Mouse (Mus musculus): ENCODE data around the gene Sub1.

Sub1 gene

DNA sequence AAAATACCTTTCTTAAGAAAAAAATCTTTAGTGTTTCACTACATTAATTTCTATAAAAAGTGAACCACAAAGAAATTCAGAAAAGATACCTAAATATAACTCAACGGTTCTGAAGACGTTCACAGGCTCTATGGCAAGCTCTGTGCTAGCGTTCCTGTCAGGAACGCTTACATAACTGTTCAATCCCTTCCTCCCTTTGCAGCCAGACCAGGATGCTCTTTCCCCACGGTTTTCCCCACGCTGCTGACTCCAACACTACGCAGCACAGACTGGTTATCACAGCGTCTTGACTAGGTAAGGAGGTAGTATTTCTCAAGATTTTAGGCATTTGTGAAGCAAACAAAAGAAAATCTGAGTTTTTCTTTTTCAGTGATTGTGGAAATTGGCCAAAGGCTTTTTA lies 15.3 kb downstream of the Sub1 start:
- in situ Hi-C loops (cut with MboI; ENCODE audit: low pct_unique_long_range_greater_than_20kb in 1 of 2, low sequenced_read_pairs in 2 of 2, unreplicated experiment in 1 of 2): no loop called here

DNA sequence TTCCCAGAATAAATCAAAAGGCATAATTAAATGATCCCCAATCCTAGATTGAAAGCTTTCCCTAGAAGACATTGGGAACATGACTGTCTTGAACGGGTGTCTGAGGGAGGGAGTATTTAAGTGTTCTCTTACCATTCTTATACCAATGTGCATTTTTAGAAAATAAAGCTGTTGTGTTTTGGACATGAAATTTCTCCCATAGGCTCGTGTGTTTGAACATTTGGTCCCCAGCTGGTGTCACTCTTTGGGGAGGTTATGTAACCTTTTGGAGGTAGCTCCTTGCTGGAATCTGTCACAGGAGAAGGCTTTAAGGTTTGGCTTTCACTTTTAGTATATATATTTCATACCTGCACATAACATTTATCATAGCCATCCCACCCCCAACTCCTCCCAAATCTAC lies 18.6 kb downstream of the Sub1 start:
- in situ Hi-C loops (cut with MboI; ENCODE audit: low pct_unique_long_range_greater_than_20kb in 1 of 2, low sequenced_read_pairs in 2 of 2, unreplicated experiment in 1 of 2): no loop called here

GRCm38 (mm10) chr15:11977071-11977470 lies 19.7 kb downstream of the Sub1 start:
- in situ Hi-C loops (cut with MboI; ENCODE audit: low pct_unique_long_range_greater_than_20kb in 1 of 2, low sequenced_read_pairs in 2 of 2, unreplicated experiment in 1 of 2): no loop called here

GRCm38 (mm10) chr15:11975836-11976235 lies 20.9 kb downstream of the Sub1 start:
- in situ Hi-C loops (cut with MboI; ENCODE audit: low pct_unique_long_range_greater_than_20kb in 1 of 2, low sequenced_read_pairs in 2 of 2, unreplicated experiment in 1 of 2): no loop called here

GRCm38 (mm10) chr15:11971854-11972420 lies 24.8 kb downstream of the Sub1 start:
- in situ Hi-C loops (cut with MboI; ENCODE audit: low pct_unique_long_range_greater_than_20kb in 1 of 2, low sequenced_read_pairs in 2 of 2, unreplicated experiment in 1 of 2): loop anchor here (5.0 to 25.0 kb wide), 2 partner anchors 120 to 560 kb away; no protein-coding TSS in a partner anchor

DNA sequence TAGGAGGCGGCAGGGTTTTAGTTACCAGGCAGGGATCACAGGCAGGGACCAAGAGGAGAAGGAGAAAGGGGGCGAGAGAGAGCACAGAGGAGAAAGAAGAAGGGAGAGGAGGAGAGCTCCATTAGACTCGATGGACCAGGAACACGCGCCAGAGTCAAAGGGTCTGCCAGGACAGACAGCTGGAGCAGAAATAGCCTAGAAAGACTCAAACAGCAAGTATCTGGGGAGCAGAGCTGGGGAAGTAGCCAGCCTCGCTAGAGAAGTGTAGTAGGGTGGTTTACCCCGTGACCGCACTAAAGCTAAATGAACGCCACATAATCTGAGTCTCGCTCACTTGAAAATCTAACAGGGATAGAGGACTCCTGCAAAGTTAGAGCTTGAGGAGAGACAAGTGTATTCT lies 26.2 kb downstream of the Sub1 start:
- in situ Hi-C loops (cut with MboI; ENCODE audit: low pct_unique_long_range_greater_than_20kb in 1 of 2, low sequenced_read_pairs in 2 of 2, unreplicated experiment in 1 of 2): loop anchor here (5.0 to 25.0 kb wide), 2 partner anchors 122 to 558 kb away; no protein-coding TSS in a partner anchor

- in situ Hi-C loops (cut with MboI; ENCODE audit: low pct_unique_long_range_greater_than_20kb in 1 of 2, low sequenced_read_pairs in 2 of 2, unreplicated experiment in 1 of 2): loop anchor here (5.0 to 25.0 kb wide), 4 partner anchors 214 to 564 kb away; no protein-coding TSS in a partner anchor
These were observed 27.9 kb downstream of the Sub1 start for GRCm38 (mm10) chr15:11968851-11969250.

- in situ Hi-C loops (cut with MboI; ENCODE audit: low pct_unique_long_range_greater_than_20kb in 1 of 2, low sequenced_read_pairs in 2 of 2, unreplicated experiment in 1 of 2): loop anchor here (5.0 to 25.0 kb wide), 4 partner anchors 212 to 562 kb away; no protein-coding TSS in a partner anchor
These were observed 30.4 kb downstream of the Sub1 start for GRCm38 (mm10) chr15:11966367-11966766.

- in situ Hi-C loops (cut with MboI; ENCODE audit: low pct_unique_long_range_greater_than_20kb in 1 of 2, low sequenced_read_pairs in 2 of 2, unreplicated experiment in 1 of 2): loop anchor here (5.0 to 25.0 kb wide), 4 partner anchors 211 to 561 kb away; no protein-coding TSS in a partner anchor
These were observed 31.5 kb downstream of the Sub1 start for GRCm38 (mm10) chr15:11965201-11965845.

DNA sequence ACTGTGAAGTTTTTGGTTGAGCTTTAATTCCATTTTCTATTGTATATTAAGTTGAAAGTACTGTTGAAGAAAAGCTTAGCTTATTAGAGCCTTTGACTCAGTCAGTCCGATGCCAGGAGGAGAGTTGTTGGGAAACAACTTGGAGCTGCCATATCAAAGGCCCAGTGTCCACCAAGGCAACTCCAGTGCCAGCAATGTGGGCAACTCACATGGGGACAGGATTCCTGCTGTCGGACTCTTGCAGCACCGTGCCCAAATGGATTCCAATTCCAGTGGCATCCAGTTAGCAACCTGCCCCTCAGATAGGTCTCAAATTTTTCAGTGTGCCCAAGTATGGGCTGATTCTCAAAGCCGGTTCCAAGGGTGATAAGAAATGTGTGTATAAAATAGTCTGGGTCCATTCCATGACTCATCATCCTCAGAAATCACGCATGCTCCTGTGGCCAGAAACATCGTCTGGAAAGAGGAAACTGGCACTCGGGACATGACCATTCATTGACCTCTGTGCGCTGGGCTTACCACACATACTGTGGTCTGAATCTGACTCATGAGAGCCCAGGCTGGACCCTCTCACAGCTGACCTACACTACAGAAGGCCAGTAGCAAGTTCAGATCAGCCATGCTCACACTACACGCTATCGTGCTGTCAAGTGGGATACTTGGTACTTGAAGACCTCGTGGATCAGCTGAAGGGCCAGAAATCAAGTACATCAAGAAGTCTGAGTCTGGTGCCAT lies 32.8 kb downstream of the Sub1 start:
- in situ Hi-C loops (cut with MboI; ENCODE audit: low pct_unique_long_range_greater_than_20kb in 1 of 2, low sequenced_read_pairs in 2 of 2, unreplicated experiment in 1 of 2): loop anchor here (10.0 to 25.0 kb wide), 3 partner anchors 209 to 559 kb away; no protein-coding TSS in a partner anchor

DNA sequence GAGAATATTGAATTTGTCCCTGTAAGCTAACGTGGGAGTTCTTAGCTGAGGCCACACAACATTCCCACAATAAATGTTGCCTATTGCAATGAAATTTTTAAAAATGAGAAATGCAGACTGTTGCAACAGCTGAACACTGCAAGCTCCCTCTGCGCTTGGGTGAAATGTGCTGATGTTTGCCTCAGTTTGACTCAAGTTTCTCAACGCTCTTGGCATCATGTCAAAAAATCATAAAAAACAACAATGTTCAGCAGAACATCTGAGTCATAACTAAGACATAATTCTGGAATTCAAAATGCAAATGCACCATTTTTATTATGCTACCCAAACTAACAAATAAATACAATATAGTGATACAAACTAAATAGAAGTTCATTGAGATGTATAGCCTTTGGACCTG lies 37.1 kb downstream of the Sub1 start:
- in situ Hi-C loops (cut with MboI; ENCODE audit: low pct_unique_long_range_greater_than_20kb in 1 of 2, low sequenced_read_pairs in 2 of 2, unreplicated experiment in 1 of 2): loop anchor here (10.0 to 25.0 kb wide), 3 partner anchors 205 to 555 kb away; no protein-coding TSS in a partner anchor

GRCm38 (mm10) chr15:11956129-11956528 lies 40.7 kb downstream of the Sub1 start:
- in situ Hi-C loops (cut with MboI; ENCODE audit: low pct_unique_long_range_greater_than_20kb in 1 of 2, low sequenced_read_pairs in 2 of 2, unreplicated experiment in 1 of 2): loop anchor here in 1 of 2 experiments (25.0 kb wide), 1 partner anchor 544 kb away; no protein-coding TSS in a partner anchor

DNA sequence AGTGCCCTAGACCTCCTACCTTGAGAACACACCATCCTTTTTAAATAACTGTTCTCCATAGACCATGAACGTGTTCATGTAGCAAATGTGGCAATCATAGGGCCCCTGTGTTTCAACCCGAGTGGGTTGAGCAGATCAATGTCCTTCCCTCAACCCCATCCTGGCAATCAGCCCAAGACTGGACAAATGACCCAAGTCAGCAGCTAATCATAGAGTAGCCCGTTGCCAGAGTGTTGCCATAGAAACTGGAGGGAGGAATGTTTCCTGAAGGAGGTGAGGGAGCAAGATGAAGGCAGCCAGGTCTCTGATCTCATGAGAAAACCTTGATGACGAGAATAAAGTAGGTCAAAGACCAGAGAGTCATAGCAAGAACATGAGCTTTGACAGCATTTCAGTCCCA lies 42.6 kb downstream of the Sub1 start:
- in situ Hi-C loops (cut with MboI; ENCODE audit: low pct_unique_long_range_greater_than_20kb in 1 of 2, low sequenced_read_pairs in 2 of 2, unreplicated experiment in 1 of 2): loop anchor here in 1 of 2 experiments (25.0 kb wide), 1 partner anchor 542 kb away; no protein-coding TSS in a partner anchor

GRCm38 (mm10) chr15:11952159-11952558 lies 44.6 kb downstream of the Sub1 start:
- in situ Hi-C loops (cut with MboI; ENCODE audit: low pct_unique_long_range_greater_than_20kb in 1 of 2, low sequenced_read_pairs in 2 of 2, unreplicated experiment in 1 of 2): loop anchor here in 1 of 2 experiments (25.0 kb wide), 1 partner anchor 540 kb away; no protein-coding TSS in a partner anchor

GRCm38 (mm10) chr15:11951181-11951580 lies 45.6 kb downstream of the Sub1 start:
- in situ Hi-C loops (cut with MboI; ENCODE audit: low pct_unique_long_range_greater_than_20kb in 1 of 2, low sequenced_read_pairs in 2 of 2, unreplicated experiment in 1 of 2): loop anchor here in 1 of 2 experiments (25.0 kb wide), 1 partner anchor 539 kb away; no protein-coding TSS in a partner anchor

DNA sequence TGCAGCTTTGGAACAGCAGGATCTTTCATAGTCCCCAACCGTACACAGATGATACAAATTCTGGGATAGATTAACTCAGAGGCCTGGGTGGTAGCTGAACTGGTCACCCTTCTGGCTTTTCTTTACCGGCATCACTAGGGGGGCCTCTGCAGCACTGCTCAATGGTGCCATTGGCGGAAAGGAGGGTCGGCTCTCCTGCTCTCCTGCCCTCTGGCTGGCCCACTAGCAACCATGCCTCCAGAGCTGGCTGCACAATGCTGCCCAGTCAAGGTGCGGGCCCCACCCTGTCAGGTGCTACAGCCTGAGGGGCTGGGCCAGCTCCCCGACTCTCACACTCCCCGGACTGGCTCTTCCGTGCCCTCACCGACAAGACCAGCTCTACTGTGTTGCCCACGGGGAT lies 46.6 kb downstream of the Sub1 start:
- in situ Hi-C loops (cut with MboI; ENCODE audit: low pct_unique_long_range_greater_than_20kb in 1 of 2, low sequenced_read_pairs in 2 of 2, unreplicated experiment in 1 of 2): loop anchor here in 1 of 2 experiments (25.0 kb wide), 1 partner anchor 538 kb away; no protein-coding TSS in a partner anchor

GRCm38 (mm10) chr15:11949490-11949889 lies 47.3 kb downstream of the Sub1 start:
- in situ Hi-C loops (cut with MboI; ENCODE audit: low pct_unique_long_range_greater_than_20kb in 1 of 2, low sequenced_read_pairs in 2 of 2, unreplicated experiment in 1 of 2): no loop called here

DNA sequence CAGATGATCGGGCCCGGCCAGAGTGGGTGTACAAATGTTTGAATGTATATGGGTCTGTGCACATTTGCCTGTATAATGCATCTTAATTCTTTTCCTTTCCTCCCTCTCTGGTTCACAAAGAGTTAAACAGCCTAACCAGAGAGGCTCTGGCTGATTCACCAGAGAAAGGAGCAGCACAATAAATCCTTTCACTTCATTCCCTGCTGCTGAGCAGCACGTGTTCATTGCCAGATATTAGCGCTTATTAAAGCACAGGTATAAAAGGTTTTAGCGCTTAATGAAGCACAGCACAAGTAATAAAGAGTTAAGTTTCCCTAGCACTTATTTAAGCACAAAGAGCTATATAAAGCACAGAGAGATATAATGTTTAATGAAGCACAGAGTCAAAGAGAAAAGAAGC lies 55.9 kb downstream of the Sub1 start:
- in situ Hi-C loops (cut with MboI; ENCODE audit: low pct_unique_long_range_greater_than_20kb in 1 of 2, low sequenced_read_pairs in 2 of 2, unreplicated experiment in 1 of 2): no loop called here

All from mouse embryonic stem cell (cell line).